Mouse (Mus musculus) liver, embryonic 16.5 days (tissue): ENCODE results near the gene Nrp1. TPM values are rescaled to one million over a fixed set of nuclear protein-coding genes. Genes with fewer than 3 reads are reported as not detected.
A peak's percentile ranks its signal among the peaks of the same experiment; 100 is the strongest.

Experiments
- ATAC-seq: fragments of 200-750 bp; cut with Nextera tagmentation; 2 replicates; pipeline ENCODE4 v1.8.0; 2017; ENCODE audit warnings: low read depth, mild to moderate bottlenecking, moderate number of reproducible peaks, moderate library complexity
- H3K27ac ChIP-seq: fragments of 300-500 bp; sonication (generic); 2 replicates; pipeline ENCODE4 v1.5.1; 2014; ENCODE audit warnings: mild to moderate bottlenecking, low read length
- H3K27me3 ChIP-seq: fragments of 300-500 bp; sonication (generic); 2 replicates; pipeline ENCODE4 v1.6.1; 2014; ENCODE audit warnings: low read depth, low read length, mixed read lengths; ENCODE audit not compliant: control insufficient read depth, insufficient read depth
- H3K36me3 ChIP-seq: fragments of 300-500 bp; sonication (generic); 2 replicates; pipeline ENCODE4 v1.6.1; 2014; ENCODE audit warnings: mild to moderate bottlenecking; ENCODE audit not compliant: control insufficient read depth, insufficient read depth
- H3K4me1 ChIP-seq: fragments of 300-500 bp; sonication (generic); 2 replicates; pipeline ENCODE4 v1.6.1; 2014; ENCODE audit warnings: low read depth, low read length, mixed read lengths; ENCODE audit not compliant: control insufficient read depth
- H3K4me2 ChIP-seq: fragments of 300-500 bp; sonication (generic); 2 replicates; pipeline ENCODE4 v1.6.1; 2014; ENCODE audit warnings: low read depth, low read length, mixed read lengths
- H3K4me3 ChIP-seq: fragments of 300-500 bp; sonication (generic); 2 replicates; pipeline ENCODE4 v1.5.1; 2014; ENCODE audit warnings: low read depth, mild to moderate bottlenecking, low read length
- H3K9ac ChIP-seq: fragments of 300-500 bp; sonication (generic); 2 replicates; pipeline ENCODE4 v1.6.1; 2014; ENCODE audit warnings: low read depth, low read length
- H3K9me3 ChIP-seq: fragments of 300-500 bp; sonication (generic); replicated peaks from 2 replicates; pipeline ENCODE4 v1.6.1; 2016; ENCODE audit warnings: low read length; ENCODE audit not compliant: control insufficient read depth
- WGBS: fragments of 180-500 bp; shearing (Covaris S2); extraction: QIAGEN DNeasy Blood & Tissue Kit; methylation state at CpG from one replicate; pipeline ENCODE4 v1.1.7; 2014; ENCODE audit not compliant: insufficient replicate concordance; 5-methylcytosine and 5-hydroxymethylcytosine counted together
- polyA plus RNA-seq: library from polyadenylated mRNA; unstranded; fragments of >200 nt; fragmentation: Nextera tagmentation; extraction: Ambion mirVana; gene quantifications from 2 replicates; pipeline ENCODE4 v1.2.1, GENCODE M21; 2015

Gene Nrp1
- polyA plus RNA-seq, 1 experiment from 2014 or later, result 11.7 TPM

DNA sequence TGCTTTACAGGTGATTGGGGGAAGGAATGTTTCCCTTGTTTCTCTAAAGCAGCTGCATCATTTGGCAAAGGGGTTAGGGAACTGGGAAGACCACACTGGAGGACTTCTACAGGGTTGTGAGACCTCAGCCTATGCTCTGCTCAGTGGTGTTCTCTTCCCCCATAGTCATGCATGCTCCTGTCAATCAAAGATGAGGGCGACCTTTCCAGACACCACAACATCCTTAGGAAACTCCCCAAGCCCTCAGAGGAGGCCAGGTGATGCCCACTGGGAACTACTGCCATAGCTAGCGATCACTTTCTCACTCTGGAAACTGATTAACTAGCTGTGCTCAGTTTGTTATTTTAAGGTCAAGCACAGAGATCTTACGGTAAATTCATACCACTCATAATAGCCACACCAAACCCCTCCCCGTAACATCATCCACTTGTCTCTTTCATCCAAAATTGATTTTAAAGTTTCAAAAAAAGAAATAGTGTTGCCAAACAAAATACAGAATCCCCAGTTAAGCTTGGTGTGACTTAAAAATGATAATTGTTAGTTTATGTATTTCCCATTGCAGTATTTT is 105.7 kb downstream of the Nrp1 start:
- Histone ChIP-seq H3K27me3 (no peaks in the 10 kb centered on the region), H3K9ac (no peak overlapping the region), H3K4me3 (no peak overlapping the region), H3K36me3 (no peaks in the 10 kb centered on the region; the same call in 1 of the 2 replicates), H3K4me1 (no peaks in the 10 kb centered on the region), H3K9me3 (no peaks in the 10 kb centered on the region), H3K4me2 (no peak overlapping the region), H3K27ac (no peak overlapping the region)
- no peak for ATAC-seq
- 58% methylated on average over 4 of the region's 4 CpGs for WGBS

DNA sequence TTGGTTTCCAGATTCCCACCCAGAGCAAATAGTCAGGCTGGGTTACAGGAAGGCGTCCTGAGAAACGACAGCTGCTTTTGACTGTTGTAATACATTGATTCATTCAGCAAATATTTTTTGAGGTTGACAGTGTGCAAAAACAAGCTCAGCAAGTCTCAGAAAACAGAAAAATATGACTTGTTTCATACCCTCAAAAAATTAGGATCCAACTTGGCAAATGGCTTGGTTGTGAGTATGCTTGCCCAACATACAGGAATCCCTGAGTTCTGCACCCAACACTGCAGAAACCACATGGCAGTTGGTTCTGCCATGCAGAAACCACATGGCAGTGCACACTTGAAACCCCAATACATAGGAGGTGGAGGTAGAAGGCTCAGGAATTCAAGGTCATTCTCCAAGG is 107.1 kb downstream of the Nrp1 start:
- Histone ChIP-seq H3K4me1 (no peaks in the 10 kb centered on the region), H3K4me2 (no peak overlapping the region), H3K4me3 (no peak overlapping the region), H3K9me3 (no peaks in the 10 kb centered on the region), H3K36me3 (no peaks in the 10 kb centered on the region; the same call in 1 of the 2 replicates), H3K27ac (no peak overlapping the region), H3K27me3 (no peaks in the 10 kb centered on the region), H3K9ac (no peak overlapping the region)
- no peak for ATAC-seq
- 43% methylated on average over 2 of the region's 2 CpGs for WGBS

DNA sequence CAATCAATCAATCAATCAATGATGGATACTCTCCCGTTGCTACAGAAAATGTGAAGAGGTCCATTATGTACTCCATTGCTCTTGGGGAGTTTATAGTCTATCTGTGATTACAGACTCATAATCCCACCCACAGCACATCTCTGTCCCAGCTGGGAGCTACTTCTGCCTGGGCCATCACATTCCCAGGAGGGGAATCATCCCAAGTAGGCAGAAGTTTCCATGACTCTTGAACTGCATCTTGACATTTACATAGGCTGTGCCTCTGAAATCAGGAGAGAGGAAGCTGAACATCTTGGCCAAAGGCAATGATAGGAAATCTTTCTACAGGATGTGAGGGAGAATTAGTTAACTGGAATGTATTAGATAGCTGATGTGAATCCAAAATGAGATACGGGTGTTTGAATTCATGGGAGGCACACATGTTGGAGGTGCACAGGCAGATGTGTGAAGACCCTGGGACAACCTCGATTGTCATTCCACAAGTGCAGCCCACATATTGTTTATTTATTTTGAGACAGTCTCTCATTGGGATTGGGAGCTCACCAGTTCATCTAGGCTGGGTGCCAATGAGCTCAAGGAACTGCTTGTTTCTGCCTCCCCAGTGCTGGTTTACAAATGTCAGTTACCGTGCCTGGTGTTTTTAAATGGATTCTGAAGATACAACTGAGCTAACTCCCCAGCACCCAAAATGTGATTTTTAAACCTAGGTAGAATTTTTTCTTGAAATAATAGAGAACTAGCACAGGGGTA is 108.5 kb downstream of the Nrp1 start:
- no peak for ATAC-seq
- Histone ChIP-seq H3K4me3 (no peak overlapping the region), H3K36me3 (no peaks in the 10 kb centered on the region; the same call in 1 of the 2 replicates), H3K27ac (no peak overlapping the region), H3K4me1 (no peaks in the 10 kb centered on the region), H3K9ac (no peak overlapping the region), H3K9me3 (no peaks in the 10 kb centered on the region), H3K27me3 (no peaks in the 10 kb centered on the region), H3K4me2 (no peak overlapping the region)
- 52% methylated on average over 4 of the region's 4 CpGs for WGBS

DNA sequence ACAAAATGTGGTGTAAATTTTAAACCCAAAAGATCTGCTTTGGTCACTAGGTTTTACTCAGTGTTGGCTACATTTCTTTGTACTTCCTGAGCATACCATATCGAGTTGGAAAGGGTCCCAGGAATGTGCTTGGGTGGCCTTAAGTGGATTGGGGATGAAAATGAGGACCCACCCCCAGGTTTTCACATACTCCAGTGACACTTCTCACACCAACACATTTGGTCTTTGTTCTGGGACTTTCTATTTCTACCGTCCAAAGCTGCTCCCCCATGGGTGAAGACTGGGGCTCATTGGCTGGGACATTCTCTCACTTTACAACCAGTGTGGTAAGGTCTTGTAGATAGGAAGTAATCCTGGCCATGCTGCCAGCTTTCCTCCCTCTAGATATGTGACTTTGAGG is 111.7 kb downstream of the Nrp1 start:
- Histone ChIP-seq H3K27ac (no peak overlapping the region), H3K4me2 (no peak overlapping the region), H3K4me1 (no peaks in the 10 kb centered on the region), H3K27me3 (no peaks in the 10 kb centered on the region), H3K9ac (no peak overlapping the region), H3K4me3 (no peak overlapping the region), H3K9me3 (no peaks in the 10 kb centered on the region), H3K36me3 (no peaks in the 10 kb centered on the region)
- no peak for ATAC-seq
- 33% methylated on average over 2 of the region's 2 CpGs for WGBS

DNA sequence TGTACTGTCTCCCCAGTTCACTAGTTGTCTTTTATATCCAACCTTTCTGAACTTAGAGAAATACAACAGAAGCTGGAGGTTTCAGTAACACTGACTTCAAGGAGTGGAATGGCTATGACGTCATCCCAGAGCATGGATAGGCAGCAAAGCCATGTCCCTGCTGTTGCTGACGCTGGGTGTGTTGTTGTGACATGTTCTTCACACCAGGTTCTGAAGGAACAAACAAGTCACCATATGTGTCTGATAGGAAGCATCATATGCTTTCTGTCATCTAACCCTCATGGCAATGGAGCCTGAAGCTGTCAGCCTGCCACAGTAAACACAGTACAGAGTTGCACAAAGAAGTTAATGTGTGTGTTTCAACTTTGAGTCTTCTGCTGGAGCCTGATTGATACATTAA is 112.8 kb downstream of the Nrp1 start:
- Histone ChIP-seq H3K36me3 (no peaks in the 10 kb centered on the region), H3K9me3 (no peaks in the 10 kb centered on the region), H3K4me1 (no peaks in the 10 kb centered on the region), H3K4me3 (no peak overlapping the region), H3K27ac (no peak overlapping the region), H3K27me3 (no peaks in the 10 kb centered on the region), H3K9ac (no peak overlapping the region), H3K4me2 (no peak overlapping the region)
- 63% methylated on average over 2 of the region's 2 CpGs for WGBS
- ATAC-seq, result no peak

DNA sequence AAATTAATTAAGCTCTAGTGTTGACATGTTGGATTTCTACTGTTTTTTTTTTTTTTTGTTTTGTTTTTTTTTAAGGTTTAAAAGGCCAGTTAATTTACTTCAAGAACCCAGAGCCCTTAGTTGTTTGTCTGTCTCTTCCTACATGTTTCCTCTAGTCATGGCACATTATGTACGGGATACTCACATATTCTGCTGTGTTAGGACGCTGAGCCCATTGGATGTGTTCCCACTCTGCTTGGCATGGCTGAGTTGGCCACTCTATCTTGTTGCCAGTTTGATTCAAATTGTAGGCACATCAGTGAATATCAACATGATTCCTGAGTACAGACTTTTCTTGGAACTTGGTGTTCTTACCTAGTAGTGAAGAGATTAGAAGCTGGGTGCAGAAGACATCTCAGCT is 114.5 kb downstream of the Nrp1 start:
- H3K4me1 ChIP-seq, result no peaks in the 10 kb centered on the region
- H3K4me3 ChIP-seq, result no peak overlapping the region
- WGBS, result 71% methylated on average over 2 of the region's 2 CpGs
- no peak overlapping the region for H3K9ac ChIP-seq
- no peaks in the 10 kb centered on the region for H3K27me3 ChIP-seq
- ATAC-seq, result no peak
- H3K27ac ChIP-seq, result no peak overlapping the region
- H3K4me2 ChIP-seq, result no peak overlapping the region
- H3K9me3 ChIP-seq, result no peaks in the 10 kb centered on the region
- H3K36me3 ChIP-seq, result no peaks in the 10 kb centered on the region

DNA sequence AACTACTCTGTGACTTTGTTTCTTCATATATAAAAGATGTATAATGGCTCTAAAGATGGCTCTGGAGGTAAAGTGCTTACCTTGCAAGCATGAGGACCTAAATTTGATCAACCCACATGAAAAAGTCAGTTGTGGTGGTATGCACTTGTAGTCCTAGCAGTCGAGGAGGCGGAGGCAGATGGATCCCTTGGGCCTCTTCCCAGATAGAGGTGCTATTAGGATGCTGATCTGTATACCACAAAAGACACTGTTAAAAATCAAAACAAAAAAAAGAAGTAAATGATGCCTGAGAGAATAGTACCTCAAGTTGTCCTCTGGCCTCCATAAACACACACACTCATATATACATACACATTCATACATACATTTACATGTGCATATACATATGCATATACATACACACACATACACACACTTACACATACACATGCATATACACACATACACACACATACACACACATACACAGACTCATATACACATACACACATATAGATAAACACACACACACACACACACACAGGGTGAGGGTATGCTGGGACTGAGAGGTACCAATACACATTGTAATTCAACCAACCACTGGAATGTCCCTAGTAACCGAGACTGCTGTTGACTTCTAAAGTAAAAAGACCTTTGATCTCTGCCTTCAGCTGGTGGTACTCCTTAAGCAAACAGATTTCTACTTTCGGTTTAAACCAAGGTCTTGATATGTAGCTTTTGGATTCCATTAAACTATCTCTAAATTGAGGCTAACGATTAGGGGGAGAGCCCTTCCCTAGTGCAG is 115.2 kb downstream of the Nrp1 start:
- Histone ChIP-seq H3K27me3 (no peaks in the 10 kb centered on the region), H3K9ac (no peak overlapping the region), H3K27ac (no peak overlapping the region), H3K36me3 (no peaks in the 10 kb centered on the region), H3K4me3 (no peak overlapping the region), H3K4me1 (no peaks in the 10 kb centered on the region), H3K4me2 (no peak overlapping the region), H3K9me3 (no peaks in the 10 kb centered on the region)
- WGBS, result 52% methylated on average over 5 of the region's 5 CpGs
- ATAC-seq, result peak; percentile 71

DNA sequence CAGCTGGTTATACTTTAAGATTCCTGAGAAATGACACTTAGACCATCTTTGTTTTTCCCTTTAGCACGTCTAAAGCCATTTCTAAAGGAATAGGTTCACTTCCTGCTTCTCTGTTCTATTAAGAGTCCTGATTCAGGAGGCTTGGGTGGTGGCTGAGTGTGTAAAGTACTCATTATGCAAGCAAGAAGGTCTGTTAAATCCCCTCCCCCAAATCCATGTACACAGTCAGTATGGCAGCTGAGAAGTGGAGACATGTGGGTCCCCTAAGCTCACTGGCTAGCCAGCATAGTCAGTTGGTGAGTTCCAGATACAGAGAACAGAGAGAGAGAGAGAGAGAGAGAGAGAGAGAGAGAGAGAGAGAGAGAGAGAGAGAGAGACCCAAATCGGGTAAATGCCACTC is 116.2 kb downstream of the Nrp1 start:
- H3K9ac ChIP-seq, result no peak overlapping the region
- no peaks in the 10 kb centered on the region for H3K9me3 ChIP-seq
- H3K4me1 ChIP-seq, result no peaks in the 10 kb centered on the region
- H3K27ac ChIP-seq, result no peak overlapping the region
- 32% methylated on average over 2 of the region's 2 CpGs for WGBS
- no peaks in the 10 kb centered on the region for H3K36me3 ChIP-seq
- no peaks in the 10 kb centered on the region for H3K27me3 ChIP-seq
- ATAC-seq, result no peak
- no peak overlapping the region for H3K4me3 ChIP-seq
- H3K4me2 ChIP-seq, result no peak overlapping the region

DNA sequence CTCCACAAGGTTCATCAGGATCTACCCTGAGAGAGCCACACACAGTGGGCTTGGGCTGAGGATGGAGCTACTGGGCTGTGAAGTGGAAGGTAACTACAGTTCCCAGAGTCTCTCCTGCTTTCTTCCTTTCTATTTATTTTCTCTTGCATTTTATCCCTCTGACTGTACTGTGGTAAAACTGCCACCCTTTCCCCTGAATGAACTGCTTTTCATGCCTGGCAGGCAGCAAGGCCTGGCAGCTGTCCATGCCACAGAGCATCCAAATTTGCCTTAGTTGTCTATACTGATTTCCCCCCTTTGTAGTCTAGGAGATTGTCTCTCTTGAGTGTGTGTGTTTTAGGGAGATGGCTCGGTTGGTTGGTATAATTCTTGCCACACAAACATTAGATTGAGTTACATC is 117.8 kb downstream of the Nrp1 start:
- Histone ChIP-seq H3K4me3 (no peak overlapping the region), H3K4me1 (peaks cover 4% of the 10 kb centered on the region), H3K9me3 (no peaks in the 10 kb centered on the region), H3K27me3 (no peaks in the 10 kb centered on the region), H3K9ac (no peak overlapping the region), H3K4me2 (no peak overlapping the region), H3K27ac (no peak overlapping the region), H3K36me3 (no peaks in the 10 kb centered on the region)
- ATAC-seq, result no peak
- WGBS, result 35% methylated on average over 1 of the region's 1 CpGs
